In genomic region chr12:33315804-33316203, GRCm38 (mm10) we compare ENCODE assay signal across 13 mouse cellular contexts.
DNase-seq lines count a peak whose midpoint lies in the region; ATAC-seq and TF ChIP-seq lines count a peak whose summit lies in the region.
"Had no signal": no experiment of that assay in that cellular context is flagged by ENCODE, and none has a peak within 500 bp of the region (broad histone marks: within the 10 kb centered on the region; RNA-seq: fewer than 3 reads in every experiment).

No protein-coding gene starts in this region.

- TF ChIP-seq CTCF in gastrocnemius, adult 2 months (IDR thresholded peaks at IDR 0.05) = no peak
- no peak for TF ChIP-seq CTCF in testis, adult 2 months (IDR thresholded peaks at IDR 0.05; ENCODE audit: control insufficient read depth, insufficient read depth, insufficient replicate concordance, low read depth, low read length)
- no peak for TF ChIP-seq CTCF in left cerebral cortex, adult 2 months (IDR thresholded peaks at IDR 0.05)

- peak overlapping the region; percentile 82 for H3K9ac ChIP-seq in liver, embryonic 16.5 days (ENCODE audit: low read depth, low read length)
- H3K9ac ChIP-seq: limb, embryonic 12.5 days had no signal

- no peaks in the 10 kb centered on the region for H3K9me3 ChIP-seq in liver, embryonic 16.5 days (replicated peaks; ENCODE audit: control insufficient read depth, low read length)
- H3K9me3 ChIP-seq: limb, embryonic 12.5 days had no signal

- no peak for TF ChIP-seq POLR2A in testis, adult 2 months (IDR thresholded peaks at IDR 0.05; ENCODE audit: control insufficient read depth, low read depth, low read length)

- no peaks in the 10 kb centered on the region for H3K27me3 ChIP-seq in testis, adult 2 months (ENCODE audit: control insufficient read depth, insufficient read depth, low read length)
- H3K27me3 ChIP-seq in liver, embryonic 16.5 days (ENCODE audit: control insufficient read depth, insufficient read depth, low read depth, low read length) = no peaks in the 10 kb centered on the region
- H3K27me3 ChIP-seq: limb, embryonic 12.5 days had no signal

- peak overlapping the region; percentile 85 for H3K4me2 ChIP-seq in liver, embryonic 16.5 days (ENCODE audit: low read depth, low read length)
- H3K4me2 ChIP-seq: limb, embryonic 12.5 days had no signal

- DNase-seq in gastrocnemius, adult 2 months = no peak
- no peak for DNase-seq in gastrocnemius, postnatal 25 days
- DNase-seq in testis, postnatal 10 days (ENCODE audit: low spot score) = no peak
- peak; percentile 48 for DNase-seq in thymus, postnatal 4 days
- no peak for DNase-seq in left cerebral cortex, adult 2 months (ENCODE audit: extremely low spot score in 1 of 2, low spot score in 2 of 2)
- no peak for DNase-seq in frontal cortex, postnatal 14 days (ENCODE audit: low spot score in 2 of 2)
- DNase-seq: cerebellum, postnatal 10 days; right cerebral cortex, postnatal 25 days had no signal

- H3K4me1 ChIP-seq in testis, adult 2 months (ENCODE audit: control insufficient read depth, insufficient read depth, low read length) = peaks cover 6% of the 10 kb centered on the region; the same call in 1 of the 2 replicates
- peaks cover 66% of the 10 kb centered on the region for H3K4me1 ChIP-seq in liver, embryonic 16.5 days (ENCODE audit: control insufficient read depth, low read depth, low read length)

- intact Hi-C loops in gastrocnemius, adult 2 months (cut with DNase I) = no loop called here
- intact Hi-C loops in left cerebral cortex, adult 2 months (cut with DNase I) = no loop called here

- peak; percentile 32 for ATAC-seq in liver, embryonic 16.5 days (ENCODE audit: low read depth)
- ATAC-seq: forebrain, embryonic 16.5 days; hindbrain, postnatal 0 days had no signal

- peak overlapping the region; percentile 86 for H3K27ac ChIP-seq in gastrocnemius, adult 2 months
- H3K27ac ChIP-seq in testis, adult 2 months (ENCODE audit: control insufficient read depth, insufficient read depth, low read depth, low read length) = no peak overlapping the region
- peak overlapping the region; percentile 94 for H3K27ac ChIP-seq in liver, embryonic 16.5 days (ENCODE audit: low read length)
- no peak overlapping the region for H3K27ac ChIP-seq in left cerebral cortex, adult 2 months
- H3K27ac ChIP-seq: hindbrain, postnatal 0 days; limb, embryonic 12.5 days had no signal

- H3K4me3 ChIP-seq in gastrocnemius, adult 2 months = no peak overlapping the region
- peak overlapping the region; percentile 33; the same call in 1 of the 2 replicates for H3K4me3 ChIP-seq in testis, adult 2 months (ENCODE audit: control insufficient read depth, low read depth, low read length)
- H3K4me3 ChIP-seq in liver, embryonic 16.5 days (ENCODE audit: low read depth, low read length) = peak overlapping the region; percentile 69
- H3K4me3 ChIP-seq in left cerebral cortex, adult 2 months = no peak overlapping the region
- H3K4me3 ChIP-seq: limb, embryonic 12.5 days had no signal

- no peaks in the 10 kb centered on the region for H3K36me3 ChIP-seq in testis, adult 2 months (ENCODE audit: control insufficient read depth, insufficient read depth, low read length)
- H3K36me3 ChIP-seq in liver, embryonic 16.5 days (ENCODE audit: control insufficient read depth, insufficient read depth) = peaks cover 3% of the 10 kb centered on the region
- H3K36me3 ChIP-seq: limb, embryonic 12.5 days had no signal

- 6% methylated on average over 5 of the region's 5 CpGs for WGBS in liver, embryonic 16.5 days (ENCODE audit: insufficient replicate concordance)

Comparison
In these comparisons a context has a peak if more than half of its experiments do, and no peak if none do; other contexts are left out.
1. H3K27ac ChIP-seq: peak in gastrocnemius, adult 2 months (single experiment) and liver, embryonic 16.5 days (single experiment); none in testis, adult 2 months (single experiment) and left cerebral cortex, adult 2 months (single experiment).
2. H3K4me3 ChIP-seq: peak in testis, adult 2 months (single experiment) and liver, embryonic 16.5 days (single experiment); none in gastrocnemius, adult 2 months (single experiment) and left cerebral cortex, adult 2 months (single experiment).